Mouse (Mus musculus) lung, embryonic 14.5 days (tissue): ENCODE results near the gene Scel. TPM values are rescaled to one million over a fixed set of nuclear protein-coding genes. Genes with fewer than 3 reads are reported as not detected.
A peak's percentile ranks its signal among the peaks of the same experiment; 100 is the strongest.

Experiments used
- ATAC-seq: fragments of 200-750 bp; cut with Nextera tagmentation; 2 replicates; pipeline ENCODE4 v1.8.0; 2017; ENCODE audit warnings: mild to moderate bottlenecking, moderate TSS enrichment, moderate library complexity; ENCODE audit not compliant: insufficient read depth
- DNase-seq: peaks from one replicate; pipeline ENCODE4 v3.0.0-alpha.2; 2015
- H3K27ac ChIP-seq: fragments of 300-500 bp; sonication (generic); 2 replicates; pipeline ENCODE4 v1.5.1; 2014; ENCODE audit warnings: low read depth, mild to moderate bottlenecking, moderate library complexity
- H3K27me3 ChIP-seq: fragments of 300-500 bp; sonication (generic); 2 replicates; pipeline ENCODE4 v1.6.1; 2014; ENCODE audit warnings: low read length, control low read depth; ENCODE audit not compliant: insufficient read depth
- H3K36me3 ChIP-seq: fragments of 300-500 bp; sonication (generic); 2 replicates; pipeline ENCODE4 v1.6.1; 2014; ENCODE audit warnings: control low read depth; ENCODE audit not compliant: insufficient read depth
- H3K4me1 ChIP-seq: fragments of 300-500 bp; sonication (generic); 2 replicates; pipeline ENCODE4 v1.6.1; 2014; ENCODE audit warnings: antibody characterized with exemption, control low read depth; ENCODE audit not compliant: insufficient read depth
- H3K4me2 ChIP-seq: fragments of 300-500 bp; sonication (generic); 2 replicates; pipeline ENCODE4 v1.6.1; 2014; ENCODE audit warnings: mild to moderate bottlenecking
- H3K4me3 ChIP-seq: fragments of 300-500 bp; sonication (generic); 2 replicates; pipeline ENCODE4 v1.5.1; 2014; ENCODE audit warnings: low read depth, low read length
- H3K9ac ChIP-seq: fragments of 300-500 bp; sonication (generic); 2 replicates; pipeline ENCODE4 v1.6.1; 2014
- H3K9me3 ChIP-seq: fragments of 300-500 bp; sonication (generic); 2 replicates; pipeline ENCODE4 v1.6.1; 2016; ENCODE audit warnings: low read depth, low read length, control low read depth
- CTCF ChIP-seq: IDR thresholded peaks from 2 replicates; pipeline ENCODE4 v1.5.1; 2016; ENCODE audit warnings: antibody characterized with exemption, low read depth
- WGBS: fragments of 180-500 bp; shearing (Covaris S2); extraction: QIAGEN DNeasy Blood & Tissue Kit; methylation state at CpG from one replicate; pipeline ENCODE4 v1.1.7; 2014; 5-methylcytosine and 5-hydroxymethylcytosine counted together
- polyA plus RNA-seq: library from polyadenylated mRNA; unstranded; fragments of >200 nt; fragmentation: Nextera tagmentation; extraction: Ambion mirVana; gene quantifications from 2 replicates; pipeline ENCODE4 v1.2.1, GENCODE M21; 2014

The Scel gene
- polyA plus RNA-seq, 1 experiment from 2014 or later, result 1.9 TPM

DNA sequence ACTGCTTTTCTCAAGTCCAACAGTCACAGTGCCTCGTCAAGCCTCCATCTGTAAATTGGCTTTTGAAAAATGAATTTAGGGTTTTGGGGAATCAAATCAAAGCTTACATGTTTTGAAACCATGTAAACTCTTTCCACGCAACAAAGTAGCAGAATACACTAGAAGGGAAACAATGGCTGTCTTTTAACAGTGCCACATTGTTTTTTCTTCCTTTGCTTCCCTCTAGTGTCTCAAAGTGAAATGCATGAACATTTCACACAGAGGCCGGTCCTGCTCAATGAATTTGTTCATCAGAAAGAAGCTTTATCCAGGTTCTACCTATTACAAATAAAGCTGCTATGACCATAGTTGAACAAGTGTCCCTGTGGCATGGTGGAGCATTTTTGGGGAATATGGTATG is 24.5 kb upstream of the Scel start:
- Histone ChIP-seq H3K9ac (no peak overlapping the region), H3K36me3 (no peaks in the 10 kb centered on the region), H3K27ac (no peak overlapping the region), H3K4me1 (no peaks in the 10 kb centered on the region), H3K4me2 (no peak overlapping the region), H3K9me3 (peaks cover 6% of the 10 kb centered on the region; the same call in 1 of the 2 replicates), H3K27me3 (no peaks in the 10 kb centered on the region), H3K4me3 (no peak overlapping the region)
- ATAC-seq, result no peak
- TF ChIP-seq CTCF, result 0 out of 2 replicates have a peak, but pooled peaks have one; percentile 19
- WGBS, result 66% methylated on average over 3 of the region's 3 CpGs
- peak; percentile 35 for DNase-seq

DNA sequence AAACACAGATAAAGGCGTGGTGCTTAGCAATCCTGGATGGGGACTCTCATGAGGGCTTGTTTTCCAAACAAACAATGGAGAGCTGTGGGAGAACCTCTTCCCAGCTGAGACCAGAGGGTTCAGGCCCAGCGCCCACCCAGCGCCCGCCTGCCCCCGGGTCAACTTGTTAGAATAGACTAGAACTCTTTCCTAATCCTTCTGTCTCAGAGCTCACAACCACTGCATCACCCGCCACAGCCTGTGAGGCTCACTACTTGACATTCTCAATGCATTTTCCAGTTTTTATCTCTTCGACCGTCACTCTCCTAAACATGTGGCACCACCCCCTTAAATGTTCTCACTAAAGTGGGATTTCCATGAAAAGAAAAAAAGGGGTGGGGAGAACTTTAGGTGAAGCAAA is 14.9 kb upstream of the Scel start:
- DNase-seq (no peak), ATAC-seq (peak; percentile 29; the same call in 1 of the 2 replicates)
- Histone ChIP-seq H3K4me3 (no peak overlapping the region), H3K27me3 (no peaks in the 10 kb centered on the region), H3K4me1 (no peaks in the 10 kb centered on the region), H3K9me3 (no peaks in the 10 kb centered on the region), H3K36me3 (no peaks in the 10 kb centered on the region), H3K27ac (no peak overlapping the region), H3K9ac (no peak overlapping the region), H3K4me2 (no peak overlapping the region)
- WGBS, result 67% methylated on average over 8 of the region's 8 CpGs
- TF ChIP-seq CTCF, result no peak

DNA sequence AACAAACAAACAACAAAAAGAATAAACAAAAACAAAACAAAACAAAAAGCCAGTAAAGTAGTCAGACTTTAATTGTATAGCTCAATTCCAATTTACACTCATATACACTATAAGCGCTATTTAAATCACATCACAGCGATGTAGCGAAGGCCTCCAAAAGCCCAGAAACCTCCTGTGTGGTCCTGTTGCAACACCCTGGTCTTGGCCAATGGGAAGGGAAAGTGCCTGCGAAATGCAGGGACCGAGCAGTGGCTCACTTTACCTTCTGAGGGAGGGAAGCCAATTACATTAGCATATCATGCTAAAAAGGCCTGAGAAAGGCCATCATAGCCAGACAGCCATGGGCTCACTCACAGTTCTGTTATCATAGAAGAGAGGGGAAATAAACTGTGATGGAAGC is 14.5 kb upstream of the Scel start:
- peak; percentile 67; the same call in 1 of the 2 replicates for ATAC-seq

DNA sequence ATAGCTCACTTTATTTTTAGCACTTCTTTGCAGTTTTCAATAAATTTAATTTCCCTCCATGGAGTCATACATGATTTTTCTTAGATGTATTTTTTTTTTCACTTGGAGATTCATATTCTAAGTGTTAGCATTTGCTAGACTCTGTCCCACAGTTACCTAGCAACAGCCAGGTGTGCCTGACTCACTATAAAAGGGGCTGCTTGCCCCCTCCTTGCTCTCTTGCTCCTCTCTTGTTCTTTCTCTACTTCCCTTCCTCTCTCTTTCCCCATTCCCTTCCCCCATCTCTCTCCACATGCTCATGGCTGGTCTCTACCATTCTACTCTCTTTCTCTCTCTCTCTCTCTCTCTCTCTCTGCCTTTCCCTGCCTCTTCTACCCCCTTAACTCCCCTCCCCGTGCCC is 14.1 kb upstream of the Scel start:
- Histone ChIP-seq H3K4me3 (no peak overlapping the region), H3K9ac (no peak overlapping the region), H3K36me3 (no peaks in the 10 kb centered on the region), H3K4me2 (no peak overlapping the region), H3K4me1 (no peaks in the 10 kb centered on the region), H3K9me3 (no peaks in the 10 kb centered on the region), H3K27me3 (no peaks in the 10 kb centered on the region), H3K27ac (no peak overlapping the region)
- TF ChIP-seq CTCF, result no peak
- DNase-seq, result no peak
- peak; percentile 44; the same call in 1 of the 2 replicates for ATAC-seq
- WGBS, result 14% methylated on average over 1 of the region's 1 CpGs

More for the DNA sequence above, 14.5 kb upstream of the Scel start:
- no peak for TF ChIP-seq CTCF
- Histone ChIP-seq H3K36me3 (no peaks in the 10 kb centered on the region), H3K9ac (no peak overlapping the region), H3K27ac (no peak overlapping the region), H3K4me1 (no peaks in the 10 kb centered on the region), H3K4me2 (no peak overlapping the region), H3K9me3 (no peaks in the 10 kb centered on the region), H3K4me3 (no peak overlapping the region), H3K27me3 (no peaks in the 10 kb centered on the region)
- WGBS, result 56% methylated on average over 5 of the region's 5 CpGs
- peak; percentile 68 for DNase-seq

DNA sequence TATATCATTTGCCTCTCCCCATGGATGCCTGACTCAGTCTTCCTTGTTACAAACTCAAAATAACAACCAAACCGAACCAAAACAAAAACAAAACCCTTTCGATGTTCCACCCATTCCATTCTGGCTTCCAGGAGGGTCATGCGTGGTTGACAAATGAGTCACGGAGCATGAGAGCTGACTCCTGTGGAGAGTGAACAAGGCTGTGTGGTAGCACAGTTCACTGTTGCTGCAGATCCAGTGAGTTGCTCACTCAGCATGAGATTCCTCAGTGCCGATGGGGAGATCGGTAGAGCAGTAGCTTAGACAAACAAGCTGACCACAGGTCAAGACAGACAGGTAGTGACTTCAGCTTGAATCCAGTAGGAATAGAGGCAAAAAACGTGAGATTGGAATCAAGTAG is 12.8 kb upstream of the Scel start:
- DNase-seq (no peak), ATAC-seq (no peak)
- 47% methylated on average over 7 of the region's 7 CpGs for WGBS
- Histone ChIP-seq H3K4me2 (no peak overlapping the region), H3K36me3 (no peaks in the 10 kb centered on the region), H3K4me3 (no peak overlapping the region), H3K9ac (no peak overlapping the region), H3K27me3 (no peaks in the 10 kb centered on the region), H3K4me1 (no peaks in the 10 kb centered on the region), H3K9me3 (no peaks in the 10 kb centered on the region), H3K27ac (no peak overlapping the region)
- no peak for TF ChIP-seq CTCF

DNA sequence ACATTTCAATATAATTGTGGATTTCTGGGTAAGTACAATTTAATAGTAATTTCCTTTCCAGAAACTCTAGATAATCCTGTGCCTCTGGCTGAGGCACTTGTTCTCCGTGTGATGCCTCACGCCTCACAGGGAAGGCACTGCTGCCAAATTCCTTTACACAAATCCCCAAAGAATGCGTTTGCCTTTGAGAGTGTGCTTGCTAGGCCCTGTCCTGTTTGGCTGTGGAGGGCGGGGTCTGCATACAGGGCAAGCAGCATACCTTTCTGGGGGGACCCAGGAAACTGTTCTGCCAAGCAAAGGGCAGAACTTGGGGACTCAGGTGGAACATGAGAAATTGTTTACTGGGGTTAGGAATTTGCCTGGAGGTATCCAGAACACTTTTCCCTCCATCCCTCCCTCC is 12.2 kb upstream of the Scel start:
- H3K27ac ChIP-seq, result no peak overlapping the region
- no peak overlapping the region for H3K9ac ChIP-seq
- ATAC-seq (peak; percentile 39; the same call in 1 of the 2 replicates), DNase-seq (peak; percentile 34)
- no peak overlapping the region for H3K4me2 ChIP-seq
- no peaks in the 10 kb centered on the region for H3K9me3 ChIP-seq
- 25% methylated on average over 4 of the region's 4 CpGs for WGBS
- H3K27me3 ChIP-seq, result no peaks in the 10 kb centered on the region
- TF ChIP-seq CTCF, result no peak
- no peak overlapping the region for H3K4me3 ChIP-seq
- no peaks in the 10 kb centered on the region for H3K36me3 ChIP-seq
- H3K4me1 ChIP-seq, result no peaks in the 10 kb centered on the region

DNA sequence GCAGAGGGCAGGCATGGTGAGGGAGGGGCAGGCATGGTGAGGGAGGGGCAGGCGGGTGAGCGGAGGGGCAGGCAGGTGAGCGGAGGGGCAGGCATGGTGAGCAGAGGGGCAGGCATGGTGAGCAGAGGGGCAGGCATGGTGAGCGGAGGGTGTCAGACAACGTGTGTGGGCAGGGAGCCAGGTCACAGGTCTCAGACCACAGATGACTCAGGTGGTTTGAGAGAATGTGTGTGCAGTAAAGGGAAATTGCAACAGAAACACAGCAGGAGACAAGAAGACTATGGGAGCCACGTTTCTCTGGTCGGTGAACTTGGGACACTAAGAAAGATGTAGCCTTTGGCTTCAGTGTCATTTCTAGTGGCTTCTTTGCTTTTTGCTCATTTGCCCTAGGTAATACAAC is 8.6 kb upstream of the Scel start:
- no peak overlapping the region for H3K27ac ChIP-seq
- H3K9ac ChIP-seq, result no peak overlapping the region
- H3K4me1 ChIP-seq, result no peaks in the 10 kb centered on the region
- H3K4me2 ChIP-seq, result no peak overlapping the region
- no peaks in the 10 kb centered on the region for H3K27me3 ChIP-seq
- TF ChIP-seq CTCF, result no peak
- no peaks in the 10 kb centered on the region for H3K36me3 ChIP-seq
- DNase-seq (no peak), ATAC-seq (no peak)
- H3K9me3 ChIP-seq, result no peaks in the 10 kb centered on the region
- 71% methylated on average over 7 of the region's 7 CpGs for WGBS
- no peak overlapping the region for H3K4me3 ChIP-seq

DNA sequence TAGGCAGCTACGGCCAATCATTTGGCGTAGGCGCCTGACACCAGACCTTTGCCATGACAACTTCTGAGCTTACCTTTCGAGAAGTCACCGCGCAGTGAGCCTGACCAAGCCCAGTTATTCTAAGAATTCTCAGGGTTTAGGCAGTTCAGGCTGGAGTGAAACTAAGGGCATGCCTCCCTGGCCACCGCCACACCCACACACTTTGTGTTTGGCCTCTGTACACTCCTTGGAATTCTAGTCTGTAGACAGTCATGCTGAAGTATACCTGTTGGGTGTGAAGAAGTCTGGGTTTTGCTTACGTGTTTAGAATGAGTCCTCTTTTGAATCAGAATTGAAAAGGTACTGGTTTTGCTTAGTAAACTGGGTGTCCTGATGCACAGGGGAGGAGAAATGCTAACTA is 3.6 kb upstream of the Scel start:
- Histone ChIP-seq H3K27ac (no peak overlapping the region), H3K36me3 (no peaks in the 10 kb centered on the region), H3K27me3 (no peaks in the 10 kb centered on the region), H3K9ac (no peak overlapping the region), H3K4me1 (no peaks in the 10 kb centered on the region), H3K4me3 (no peak overlapping the region), H3K9me3 (no peaks in the 10 kb centered on the region), H3K4me2 (no peak overlapping the region)
- no peak for TF ChIP-seq CTCF
- ATAC-seq (no peak), DNase-seq (no peak)
- WGBS, result 86% methylated on average over 8 of the region's 8 CpGs
